Mouse (Mus musculus) limb, embryonic 15.5 days (tissue): ENCODE data around the gene Fgf9. TPM values are rescaled to one million over a fixed set of nuclear protein-coding genes. Genes with fewer than 3 reads are reported as not detected.

Experiments
- ATAC-seq: fragments of 200-750 bp; cut with Nextera tagmentation; 2 replicates; pipeline ENCODE4 v1.8.0; 2017; ENCODE audit warnings: low read depth, moderate TSS enrichment; ENCODE audit not compliant: insufficient number of reproducible peaks, low FRiP score, low TSS enrichment
- H3K27ac ChIP-seq: fragments of 300-500 bp; sonication (generic); 2 replicates; pipeline ENCODE4 v1.5.1; 2015; ENCODE audit warnings: moderate library complexity, mild to moderate bottlenecking, inconsistent platforms
- H3K27me3 ChIP-seq: fragments of 300-500 bp; sonication (generic); 2 replicates; pipeline ENCODE4 v1.6.1; 2015; ENCODE audit warnings: inconsistent platforms
- H3K36me3 ChIP-seq: fragments of 300-500 bp; sonication (generic); 2 replicates; pipeline ENCODE4 v1.6.1; 2015; ENCODE audit warnings: inconsistent platforms
- H3K4me1 ChIP-seq: fragments of 300-500 bp; sonication (generic); 2 replicates; pipeline ENCODE4 v1.6.1; 2015; ENCODE audit warnings: inconsistent platforms
- H3K4me2 ChIP-seq: fragments of 300-500 bp; sonication (generic); 2 replicates; pipeline ENCODE4 v1.6.1; 2015; ENCODE audit warnings: mild to moderate bottlenecking, inconsistent platforms
- H3K4me3 ChIP-seq: fragments of 300-500 bp; sonication (generic); 2 replicates; pipeline ENCODE4 v1.5.1; 2015; ENCODE audit warnings: mild to moderate bottlenecking, inconsistent platforms
- H3K9ac ChIP-seq: fragments of 300-500 bp; sonication (generic); 2 replicates; pipeline ENCODE4 v1.6.1; 2015; ENCODE audit warnings: inconsistent platforms
- H3K9me3 ChIP-seq: fragments of 300-500 bp; sonication (generic); 2 replicates; pipeline ENCODE4 v1.6.1; 2016; ENCODE audit warnings: inconsistent platforms
- WGBS: fragments of 180-500 bp; shearing (Covaris S2); methylation state at CpG from one replicate; pipeline ENCODE4 v1.1.7; 2015; 5-methylcytosine and 5-hydroxymethylcytosine counted together
- polyA plus RNA-seq: library from polyadenylated mRNA; unstranded; fragments of >200 nt; fragmentation: Nextera tagmentation; extraction: Ambion mirVana; gene quantifications from 2 replicates; pipeline ENCODE4 v1.2.1, GENCODE M21; 2015

Gene Fgf9
- polyA plus RNA-seq, 1 experiment from 2014 or later = 11.0 TPM

- Histone ChIP-seq H3K4me1 (peaks cover 57% of the 10 kb centered on the region), H3K4me2 (peak overlapping the region; percentile 94), H3K27me3 (peaks cover 81% of the 10 kb centered on the region), H3K36me3 (no peaks in the 10 kb centered on the region), H3K9me3 (no peaks in the 10 kb centered on the region), H3K4me3 (peak overlapping the region; percentile 59), H3K27ac (0 out of 2 replicates have a peak overlapping the region, but pooled peaks have one; percentile 22), H3K9ac (no peak overlapping the region)
- 1% methylated on average over 20 of the region's 20 CpGs for WGBS
- ATAC-seq = no peak
These were observed 3.6 kb downstream of the Fgf9 start for GRCm38 (mm10) chr14:58073936-58074335.

- Histone ChIP-seq H3K9me3 (no peaks in the 10 kb centered on the region), H3K4me3 (peak overlapping the region; percentile 59), H3K9ac (peak overlapping the region; percentile 26; the same call in 1 of the 2 replicates), H3K27ac (peak overlapping the region; percentile 38), H3K36me3 (no peaks in the 10 kb centered on the region), H3K4me1 (peaks cover 57% of the 10 kb centered on the region), H3K27me3 (peaks cover 72% of the 10 kb centered on the region), H3K4me2 (peak overlapping the region; percentile 94)
- ATAC-seq = no peak
- WGBS = under 1% methylated on average over 53 of the region's 61 CpGs
These were observed 4.5 kb downstream of the Fgf9 start for GRCm38 (mm10) chr14:58074621-58075432.

- peaks cover 65% of the 10 kb centered on the region for H3K27me3 ChIP-seq
- under 1% methylated on average over 28 of the region's 31 CpGs for WGBS
- H3K4me1 ChIP-seq = peaks cover 53% of the 10 kb centered on the region
- H3K4me2 ChIP-seq = peak overlapping the region; percentile 94
- H3K9ac ChIP-seq = peak overlapping the region; percentile 26; the same call in 1 of the 2 replicates
- peak; percentile 20; the same call in 1 of the 2 replicates for ATAC-seq
- H3K36me3 ChIP-seq = no peaks in the 10 kb centered on the region
- no peaks in the 10 kb centered on the region for H3K9me3 ChIP-seq
- 0 out of 2 replicates have a peak overlapping the region, but pooled peaks have one; percentile 38 for H3K27ac ChIP-seq
- H3K4me3 ChIP-seq = peak overlapping the region; percentile 59
These were observed 5.2 kb downstream of the Fgf9 start for GRCm38 (mm10) chr14:58075433-58076029.

GRCm38 (mm10) chr14:58076030-58076521 is 5.7 kb downstream of the Fgf9 start:
- H3K4me2 ChIP-seq = peak overlapping the region; percentile 94
- WGBS = under 1% methylated on average over 37 of the region's 40 CpGs
- H3K4me1 ChIP-seq = peaks cover 49% of the 10 kb centered on the region
- H3K27me3 ChIP-seq = peaks cover 63% of the 10 kb centered on the region
- no peak overlapping the region for H3K27ac ChIP-seq
- H3K9me3 ChIP-seq = no peaks in the 10 kb centered on the region
- H3K36me3 ChIP-seq = no peaks in the 10 kb centered on the region
- H3K9ac ChIP-seq = no peak overlapping the region
- peak overlapping the region; percentile 59 for H3K4me3 ChIP-seq
- no peak for ATAC-seq

- H3K4me3 ChIP-seq = peak overlapping the region; percentile 59
- no peak for ATAC-seq
- H3K27me3 ChIP-seq = peaks cover 59% of the 10 kb centered on the region
- no peaks in the 10 kb centered on the region for H3K9me3 ChIP-seq
- WGBS = 7% methylated on average over 14 of the region's 14 CpGs
- H3K4me1 ChIP-seq = peaks cover 48% of the 10 kb centered on the region
- no peak overlapping the region for H3K27ac ChIP-seq
- H3K4me2 ChIP-seq = peak overlapping the region; percentile 94
- H3K9ac ChIP-seq = no peak overlapping the region
- no peaks in the 10 kb centered on the region for H3K36me3 ChIP-seq
These were observed 6.4 kb downstream of the Fgf9 start for GRCm38 (mm10) chr14:58076726-58077255.

- Histone ChIP-seq H3K9ac (no peak overlapping the region), H3K4me3 (no peak overlapping the region), H3K27me3 (peaks cover 36% of the 10 kb centered on the region), H3K4me1 (peaks cover 23% of the 10 kb centered on the region), H3K36me3 (no peaks in the 10 kb centered on the region), H3K4me2 (no peak overlapping the region), H3K27ac (no peak overlapping the region), H3K9me3 (no peaks in the 10 kb centered on the region)
- no peak for ATAC-seq
- 76% methylated on average over 2 of the region's 2 CpGs for WGBS
These were observed 9.1 kb downstream of the Fgf9 start for GRCm38 (mm10) chr14:58079471-58079870.

- no peak overlapping the region for H3K4me3 ChIP-seq
- 38% methylated on average over 1 of the region's 1 CpGs for WGBS
These were observed 11.6 kb downstream of the Fgf9 start for GRCm38 (mm10) chr14:58081955-58082354.

GRCm38 (mm10) chr14:58084240-58084639 is 13.9 kb downstream of the Fgf9 start:
- no peaks in the 10 kb centered on the region for H3K9me3 ChIP-seq
- no peaks in the 10 kb centered on the region for H3K36me3 ChIP-seq
- no peak overlapping the region for H3K4me3 ChIP-seq
- H3K27me3 ChIP-seq = no peaks in the 10 kb centered on the region
- no peak overlapping the region for H3K9ac ChIP-seq
- H3K4me2 ChIP-seq = no peak overlapping the region
- no peak for ATAC-seq
- no peaks in the 10 kb centered on the region for H3K4me1 ChIP-seq
- no peak overlapping the region for H3K27ac ChIP-seq
- 94% methylated on average over 3 of the region's 3 CpGs for WGBS

More at GRCm38 (mm10) chr14:58081955-58082354, 11.6 kb downstream of the Fgf9 start:
- Histone ChIP-seq H3K4me2 (no peak overlapping the region), H3K4me1 (no peaks in the 10 kb centered on the region), H3K9ac (no peak overlapping the region), H3K36me3 (no peaks in the 10 kb centered on the region), H3K27ac (no peak overlapping the region), H3K27me3 (peaks cover 11% of the 10 kb centered on the region), H3K9me3 (no peaks in the 10 kb centered on the region)
- ATAC-seq = no peak

GRCm38 (mm10) chr14:58087326-58087725 is 17.0 kb downstream of the Fgf9 start:
- Histone ChIP-seq H3K27ac (no peak overlapping the region), H3K4me1 (no peaks in the 10 kb centered on the region), H3K36me3 (no peaks in the 10 kb centered on the region), H3K9ac (no peak overlapping the region), H3K27me3 (no peaks in the 10 kb centered on the region), H3K4me2 (no peak overlapping the region), H3K4me3 (no peak overlapping the region), H3K9me3 (no peaks in the 10 kb centered on the region)
- ATAC-seq = no peak
- 47% methylated on average over 4 of the region's 4 CpGs for WGBS

GRCm38 (mm10) chr14:58089486-58089885 is 19.1 kb downstream of the Fgf9 start:
- WGBS = 81% methylated on average over 5 of the region's 5 CpGs
- Histone ChIP-seq H3K27me3 (0 out of 2 replicates have a peak, but pooled peaks cover 3% of the 10 kb centered on the region), H3K4me1 (no peaks in the 10 kb centered on the region), H3K4me3 (no peak overlapping the region), H3K9ac (no peak overlapping the region), H3K4me2 (no peak overlapping the region), H3K27ac (no peak overlapping the region), H3K9me3 (no peaks in the 10 kb centered on the region), H3K36me3 (no peaks in the 10 kb centered on the region)
- ATAC-seq = no peak

- ATAC-seq = no peak
- Histone ChIP-seq H3K36me3 (no peaks in the 10 kb centered on the region), H3K9me3 (no peaks in the 10 kb centered on the region), H3K4me1 (no peaks in the 10 kb centered on the region), H3K9ac (no peak overlapping the region), H3K27me3 (0 out of 2 replicates have a peak, but pooled peaks cover 3% of the 10 kb centered on the region), H3K27ac (no peak overlapping the region), H3K4me2 (no peak overlapping the region), H3K4me3 (no peak overlapping the region)
- WGBS = 74% methylated on average over 10 of the region's 10 CpGs
These were observed 21.0 kb downstream of the Fgf9 start for GRCm38 (mm10) chr14:58091321-58091720.

GRCm38 (mm10) chr14:58099599-58099998 is 29.3 kb downstream of the Fgf9 start:
- no peaks in the 10 kb centered on the region for H3K27me3 ChIP-seq
- no peak overlapping the region for H3K27ac ChIP-seq
- no peaks in the 10 kb centered on the region for H3K36me3 ChIP-seq
- H3K4me1 ChIP-seq = no peaks in the 10 kb centered on the region
- H3K9ac ChIP-seq = no peak overlapping the region
- H3K4me3 ChIP-seq = no peak overlapping the region
- H3K4me2 ChIP-seq = no peak overlapping the region
- ATAC-seq = no peak
- 73% methylated on average over 8 of the region's 8 CpGs for WGBS
- no peaks in the 10 kb centered on the region for H3K9me3 ChIP-seq
